Mouse (Mus musculus): ENCODE results near the gene Sqstm1. TPM values are rescaled to one million over a fixed set of nuclear protein-coding genes. Genes with fewer than 3 reads are reported as not detected.

Sqstm1 gene
- total RNA-seq (2014; rRNA removed) = 303 and 330 TPM in 2 replicates
- 413 and 423 TPM in 2 replicates for polyA plus RNA-seq (2015; fragmentation: Nextera tagmentation; extraction: Ambion mirVana)

DNA sequence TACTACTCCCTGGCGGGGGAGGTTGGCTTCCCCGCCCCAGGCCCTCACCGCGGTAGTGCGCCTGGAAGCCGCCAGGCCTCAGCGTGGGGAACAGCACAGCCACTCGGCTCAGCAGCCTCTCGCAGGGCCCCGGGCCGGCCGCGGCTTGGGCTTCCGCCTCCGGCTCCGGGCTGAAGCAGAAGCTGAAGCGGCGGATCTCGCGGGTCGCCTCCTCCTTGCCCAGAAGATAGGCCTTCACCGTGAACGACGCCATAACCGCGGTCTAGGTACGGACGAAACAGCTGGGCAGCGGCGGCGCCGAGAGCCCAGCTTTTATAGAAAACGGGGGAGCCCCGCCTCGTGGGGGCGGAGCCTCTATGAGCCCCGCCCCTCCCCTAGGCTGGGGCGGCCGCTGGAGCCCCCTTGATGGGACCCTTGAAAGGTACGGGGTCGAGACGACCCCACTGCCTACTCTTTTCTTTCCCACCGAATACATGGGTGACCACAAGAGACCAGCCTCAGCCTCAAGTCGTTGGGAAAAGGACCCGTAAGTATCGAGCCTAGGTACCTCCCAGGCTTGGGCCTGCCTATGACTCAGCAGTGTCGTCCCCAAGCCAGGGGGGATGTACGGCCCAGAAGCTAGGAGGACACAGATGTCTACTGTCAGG lies at the start of gene Sqstm1, which contains the start of gene Mgat4b:
Sqstm1 (minus strand) TSS at position 323 of the 647 bp plus-strand sequence.
Mgat4b (plus strand) TSS at position 386 of the 647 bp plus-strand sequence.
- H3K27me3 ChIP-seq (ENCODE audit: insufficient read depth, low read length) = no peaks in the 10 kb centered on the region
- 1% methylated on average over 48 of the region's 48 CpGs for WGBS
- H3K9ac ChIP-seq = peak within 1 kb of the TSS; percentile 100
- peak within 1 kb of the TSS; percentile 99 for H3K4me3 ChIP-seq (ENCODE audit: low read depth, low read length)
- DNase-seq (peak; percentile 90), ATAC-seq (peak; percentile 73)
- H3K9me3 ChIP-seq (ENCODE audit: low read length) = no peaks in the 10 kb centered on the region
- TF ChIP-seq CTCF (IDR thresholded peaks at IDR 0.05; ENCODE audit: low read depth) = peak; percentile 30; the same call in 1 of the 2 replicates
- peaks cover 20% of the 10 kb centered on the region for H3K36me3 ChIP-seq (ENCODE audit: insufficient read depth)
- peaks cover 15% of the 10 kb centered on the region; the same call in 1 of the 2 replicates for H3K4me1 ChIP-seq (ENCODE audit: insufficient read depth)
- peak within 1 kb of the TSS; percentile 59 for H3K4me2 ChIP-seq (ENCODE audit: low read depth)
- peak within 1 kb of the TSS; percentile 99 for H3K27ac ChIP-seq (ENCODE audit: low read depth, low read length)

DNA sequence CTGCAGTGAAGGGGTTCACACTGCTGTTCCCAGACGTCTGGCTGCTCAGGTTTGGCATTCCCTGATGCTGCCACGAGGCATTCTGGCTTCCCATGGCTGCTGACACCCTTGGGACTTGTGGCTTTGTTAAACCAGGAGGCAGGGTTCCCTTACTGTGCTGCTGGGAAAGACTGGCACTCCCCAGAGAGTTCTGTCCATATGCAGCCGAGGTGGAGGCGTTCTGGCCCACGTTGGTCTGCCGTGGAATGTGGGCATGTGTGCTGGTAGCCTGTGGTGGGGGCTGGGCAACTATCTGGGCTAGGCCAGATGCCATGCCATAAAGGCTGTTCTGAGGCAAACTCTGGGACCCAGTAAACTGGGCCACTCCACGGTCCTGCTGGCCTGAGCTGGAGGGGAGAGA lies 47.7 kb upstream of the Sqstm1 start:
- no peak for TF ChIP-seq CTCF (IDR thresholded peaks at IDR 0.05; ENCODE audit: low read depth)
- H3K4me1 ChIP-seq (ENCODE audit: insufficient read depth) = no peaks in the 10 kb centered on the region
- no peaks in the 10 kb centered on the region for H3K9me3 ChIP-seq (ENCODE audit: low read length)
- DNase-seq (no peak), ATAC-seq (no peak)
- peaks cover 73% of the 10 kb centered on the region for H3K36me3 ChIP-seq (ENCODE audit: insufficient read depth)
- no peak overlapping the region for H3K9ac ChIP-seq
- H3K4me3 ChIP-seq (ENCODE audit: low read depth, low read length) = no peak overlapping the region
- no peak overlapping the region for H3K4me2 ChIP-seq (ENCODE audit: low read depth)
- H3K27me3 ChIP-seq (ENCODE audit: insufficient read depth, low read length) = no peaks in the 10 kb centered on the region
- H3K27ac ChIP-seq (ENCODE audit: low read depth, low read length) = no peak overlapping the region
- 86% methylated on average over 7 of the region's 7 CpGs for WGBS

DNA sequence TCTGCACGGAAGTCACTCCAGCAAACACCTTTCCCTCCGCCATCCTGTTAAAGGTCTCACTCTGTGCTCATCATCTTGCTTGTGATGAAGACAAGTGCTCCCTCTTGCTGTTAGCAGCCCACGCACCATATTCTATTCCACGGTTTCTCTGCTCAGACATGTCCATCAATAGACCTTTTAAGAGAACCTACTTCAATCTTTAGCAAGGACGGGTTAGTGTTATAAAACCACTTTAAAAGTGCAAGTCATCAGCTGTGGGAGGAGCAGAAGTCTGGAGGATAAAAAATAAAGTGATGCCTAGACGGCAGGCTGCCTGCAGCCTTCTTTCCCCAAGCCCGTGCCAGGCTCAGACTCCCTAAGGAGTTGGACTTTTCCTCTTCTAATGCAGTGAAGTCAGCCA lies 46.0 kb upstream of the Sqstm1 start:
- Histone ChIP-seq H3K27ac (ENCODE audit: low read depth, low read length) (no peak overlapping the region), H3K9me3 (ENCODE audit: low read length) (no peaks in the 10 kb centered on the region), H3K9ac (no peak overlapping the region), H3K36me3 (ENCODE audit: insufficient read depth) (peaks cover 56% of the 10 kb centered on the region), H3K4me3 (ENCODE audit: low read depth, low read length) (no peak overlapping the region), H3K4me2 (ENCODE audit: low read depth) (no peak overlapping the region), H3K27me3 (ENCODE audit: insufficient read depth, low read length) (no peaks in the 10 kb centered on the region), H3K4me1 (ENCODE audit: insufficient read depth) (no peaks in the 10 kb centered on the region)
- DNase-seq (no peak), ATAC-seq (no peak)
- no peak for TF ChIP-seq CTCF (IDR thresholded peaks at IDR 0.05; ENCODE audit: low read depth)
- 89% methylated on average over 7 of the region's 7 CpGs for WGBS

DNA sequence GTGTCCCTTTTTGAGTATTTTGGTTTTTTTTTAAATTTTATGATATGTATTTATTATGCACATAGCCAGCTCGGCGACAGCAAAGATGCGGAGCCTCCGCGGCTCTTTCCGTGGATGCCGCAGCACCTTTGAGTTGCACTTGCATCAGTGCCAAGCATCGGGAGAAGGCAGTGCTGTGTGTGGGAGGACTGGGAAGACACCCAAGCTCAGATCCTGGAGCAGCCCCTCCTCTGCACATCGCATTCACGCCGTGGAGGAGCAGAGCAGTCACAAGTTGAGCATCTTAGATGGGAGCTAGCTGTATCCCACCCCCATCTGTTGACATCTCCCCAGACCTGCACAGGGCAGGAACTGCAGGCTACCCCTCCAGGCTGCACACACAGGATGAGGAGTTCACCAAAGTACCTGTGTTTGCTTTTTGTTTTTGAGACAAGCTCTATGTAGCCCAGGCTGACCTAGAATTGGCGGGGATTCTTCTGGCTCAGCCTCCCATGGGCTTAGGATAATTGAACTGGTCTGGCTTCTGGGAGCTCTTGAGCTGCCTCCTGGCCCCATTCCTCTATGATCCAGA lies 43.5 kb upstream of the Sqstm1 start:
- no peak overlapping the region for H3K9ac ChIP-seq
- H3K9me3 ChIP-seq (ENCODE audit: low read length) = no peaks in the 10 kb centered on the region
- peak; percentile 75 for ATAC-seq
- no peak overlapping the region for H3K4me2 ChIP-seq (ENCODE audit: low read depth)
- H3K4me1 ChIP-seq (ENCODE audit: insufficient read depth) = no peaks in the 10 kb centered on the region
- 60% methylated on average over 12 of the region's 12 CpGs for WGBS
- peak; percentile 69 for DNase-seq
- H3K27ac ChIP-seq (ENCODE audit: low read depth, low read length) = no peak overlapping the region
- TF ChIP-seq CTCF (IDR thresholded peaks at IDR 0.05; ENCODE audit: low read depth) = no peak
- no peaks in the 10 kb centered on the region for H3K27me3 ChIP-seq (ENCODE audit: insufficient read depth, low read length)
- peaks cover 32% of the 10 kb centered on the region for H3K36me3 ChIP-seq (ENCODE audit: insufficient read depth)
- no peak overlapping the region for H3K4me3 ChIP-seq (ENCODE audit: low read depth, low read length)

DNA sequence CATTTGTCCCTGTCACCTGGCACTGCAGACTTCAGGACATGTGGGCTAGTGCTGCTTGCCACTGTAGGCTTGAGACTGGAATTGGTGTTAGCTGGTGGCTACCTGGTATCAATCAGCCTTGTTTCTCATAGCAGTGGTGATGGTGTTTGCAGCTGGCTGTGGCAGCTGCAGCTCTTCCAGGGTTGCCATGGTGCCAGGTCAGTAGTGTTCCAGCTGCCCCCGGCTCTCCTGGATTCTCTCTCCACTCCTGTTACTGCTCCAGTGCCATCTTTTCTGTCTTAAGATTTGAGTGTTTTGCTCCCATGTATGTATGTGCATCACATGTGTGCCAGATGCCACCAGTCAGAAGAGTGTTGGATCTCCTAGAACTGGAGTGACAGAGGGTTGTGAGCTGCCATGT lies 42.8 kb upstream of the Sqstm1 start:
- ATAC-seq = peak; percentile 50
- DNase-seq = no peak
- H3K9ac ChIP-seq = no peak overlapping the region
- WGBS = 48% methylated on average over 1 of the region's 1 CpGs
- no peak overlapping the region for H3K4me2 ChIP-seq (ENCODE audit: low read depth)
- H3K27me3 ChIP-seq (ENCODE audit: insufficient read depth, low read length) = no peaks in the 10 kb centered on the region
- TF ChIP-seq CTCF (IDR thresholded peaks at IDR 0.05; ENCODE audit: low read depth) = no peak
- 0 out of 2 replicates have a peak overlapping the region, but pooled peaks have one; percentile 15 for H3K27ac ChIP-seq (ENCODE audit: low read depth, low read length)
- no peaks in the 10 kb centered on the region for H3K4me1 ChIP-seq (ENCODE audit: insufficient read depth)
- peaks cover 25% of the 10 kb centered on the region for H3K36me3 ChIP-seq (ENCODE audit: insufficient read depth)
- no peak overlapping the region for H3K4me3 ChIP-seq (ENCODE audit: low read depth, low read length)
- H3K9me3 ChIP-seq (ENCODE audit: low read length) = no peaks in the 10 kb centered on the region

DNA sequence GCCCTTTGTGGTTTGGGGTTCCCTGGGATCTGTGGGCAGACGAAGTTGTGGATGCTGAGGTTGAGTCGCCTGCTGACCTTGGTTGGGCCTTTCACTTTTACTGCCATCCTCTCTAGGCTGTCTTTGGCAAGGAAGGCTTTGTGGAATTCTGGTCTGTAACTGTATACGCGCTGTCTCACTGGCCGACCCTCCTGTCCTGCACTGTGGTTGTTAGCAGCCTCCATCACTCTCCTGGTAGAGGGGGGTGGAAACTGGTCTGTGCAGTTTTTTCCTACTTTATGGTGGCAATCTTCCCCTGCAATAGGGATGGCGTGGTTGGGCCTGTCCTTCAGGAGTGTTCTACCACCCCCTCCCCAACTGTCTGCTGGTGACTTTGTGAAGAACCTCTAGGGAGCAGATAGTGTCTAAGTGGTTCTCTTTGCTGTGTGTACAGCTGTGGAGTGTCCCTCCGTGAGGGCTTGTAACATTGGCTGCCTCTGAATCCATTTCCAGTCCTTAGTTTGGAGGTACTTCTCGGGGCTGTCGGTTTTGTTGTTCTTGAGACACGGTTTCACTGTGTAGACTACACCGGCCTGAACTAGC lies 42.1 kb upstream of the Sqstm1 start:
- H3K4me2 ChIP-seq (ENCODE audit: low read depth) = no peak overlapping the region
- peaks cover 19% of the 10 kb centered on the region for H3K36me3 ChIP-seq (ENCODE audit: insufficient read depth)
- no peak overlapping the region for H3K9ac ChIP-seq
- no peaks in the 10 kb centered on the region for H3K27me3 ChIP-seq (ENCODE audit: insufficient read depth, low read length)
- no peaks in the 10 kb centered on the region for H3K9me3 ChIP-seq (ENCODE audit: low read length)
- DNase-seq (no peak), ATAC-seq (no peak)
- WGBS = 86% methylated on average over 11 of the region's 11 CpGs
- H3K4me1 ChIP-seq (ENCODE audit: insufficient read depth) = no peaks in the 10 kb centered on the region
- no peak overlapping the region for H3K27ac ChIP-seq (ENCODE audit: low read depth, low read length)
- TF ChIP-seq CTCF (IDR thresholded peaks at IDR 0.05; ENCODE audit: low read depth) = no peak
- H3K4me3 ChIP-seq (ENCODE audit: low read depth, low read length) = no peak overlapping the region

DNA sequence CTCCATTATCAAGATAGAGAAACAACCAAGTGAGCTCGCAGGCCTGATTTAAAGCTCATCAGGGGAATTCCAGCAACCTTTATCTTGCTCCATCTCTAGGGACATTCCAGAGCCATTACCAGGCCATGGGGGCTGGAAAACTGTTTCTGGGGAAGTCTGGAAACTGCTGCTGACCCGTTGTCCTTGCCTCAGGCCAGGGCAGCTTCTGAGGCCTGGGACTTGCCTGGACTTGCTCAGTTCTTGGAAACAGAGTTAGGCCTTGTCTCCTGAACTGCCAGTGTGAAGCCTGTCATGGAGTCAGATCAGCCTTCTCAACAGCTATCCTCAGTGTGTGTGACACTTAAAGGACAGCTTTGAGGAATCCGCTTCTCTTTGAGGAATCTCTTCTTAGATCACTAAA lies 41.5 kb upstream of the Sqstm1 start:
- Histone ChIP-seq H3K36me3 (ENCODE audit: insufficient read depth) (peaks cover 13% of the 10 kb centered on the region), H3K9ac (no peak overlapping the region), H3K27ac (ENCODE audit: low read depth, low read length) (no peak overlapping the region), H3K4me2 (ENCODE audit: low read depth) (no peak overlapping the region), H3K27me3 (ENCODE audit: insufficient read depth, low read length) (no peaks in the 10 kb centered on the region), H3K4me1 (ENCODE audit: insufficient read depth) (no peaks in the 10 kb centered on the region), H3K9me3 (ENCODE audit: low read length) (no peaks in the 10 kb centered on the region), H3K4me3 (ENCODE audit: low read depth, low read length) (no peak overlapping the region)
- DNase-seq (no peak), ATAC-seq (no peak)
- TF ChIP-seq CTCF (IDR thresholded peaks at IDR 0.05; ENCODE audit: low read depth) = no peak
- 72% methylated on average over 3 of the region's 3 CpGs for WGBS
